Mouse (Mus musculus): ENCODE results near the gene Nisch. TPM values are rescaled to one million over a fixed set of nuclear protein-coding genes. Genes with fewer than 3 reads are reported as not detected.

Nisch gene
- total and polyA plus RNA-seq, 2 experiments from 2014 or later: 274 to 398 TPM

DNA sequence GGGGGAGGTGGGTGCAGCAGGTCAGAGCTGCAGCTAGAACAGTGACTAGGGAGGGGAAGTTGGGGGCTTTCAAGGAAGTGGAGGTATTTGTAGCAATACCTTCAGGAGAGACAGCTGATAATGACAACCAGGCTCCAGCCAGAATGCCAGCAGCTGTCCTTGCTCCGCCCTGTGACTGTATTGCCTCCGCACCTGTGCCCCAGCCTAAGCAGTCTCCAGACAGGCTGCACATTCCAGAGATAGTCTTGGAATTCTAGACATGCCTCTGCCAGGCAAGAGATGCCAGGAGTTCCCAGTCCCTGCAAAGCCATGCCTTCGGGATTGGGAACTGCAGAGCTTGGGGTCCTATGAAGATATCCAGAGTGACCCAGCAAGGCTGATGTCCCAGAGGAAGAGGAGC lies 4.2 kb downstream of the Nisch start:
- Histone ChIP-seq H3K9ac (replicated peaks; ENCODE audit: low read length, poor library complexity, severe bottlenecking) (no peak overlapping the region), H3K27ac (ENCODE audit: low read depth, low read length) (no peak overlapping the region), H3K36me3 (ENCODE audit: insufficient read depth, low read length) (no peaks in the 10 kb centered on the region), H3K4me2 (ENCODE audit: low read depth, low read length, poor library complexity, severe bottlenecking) (no peak overlapping the region), H3K9me3 (ENCODE audit: low read length) (no peaks in the 10 kb centered on the region), H3K27me3 (ENCODE audit: insufficient read depth, low read length) (no peaks in the 10 kb centered on the region), H3K4me3 (ENCODE audit: low read depth, low read length) (no peak overlapping the region), H3K4me1 (ENCODE audit: insufficient read depth, low read length) (no peaks in the 10 kb centered on the region)
- ATAC-seq (ENCODE audit: low FRiP score) (no peak), DNase-seq (ENCODE audit: low spot score) (no peak)
- WGBS: 93% methylated on average over 3 of the region's 3 CpGs
- TF ChIP-seq CTCF (IDR thresholded peaks at IDR 0.05): no peak

DNA sequence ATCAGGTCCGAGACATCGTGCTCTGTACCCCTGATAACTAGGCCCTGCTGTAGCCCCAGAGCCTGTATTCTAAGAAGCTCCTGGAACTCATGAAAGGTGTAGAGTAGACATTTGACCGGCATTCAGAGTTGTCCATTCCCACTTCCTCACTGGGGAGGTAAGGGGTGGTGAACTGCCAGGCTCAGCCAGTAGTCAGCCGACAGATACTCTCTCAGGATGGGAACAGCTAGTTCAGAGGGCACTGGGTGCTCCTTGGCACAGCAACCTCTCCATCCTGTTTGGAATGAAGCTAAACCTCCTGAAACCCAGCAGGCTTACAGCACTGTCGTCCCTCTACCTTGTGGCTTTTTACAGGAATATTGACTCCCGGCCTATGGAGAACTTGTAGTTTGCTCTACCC lies 4.9 kb downstream of the Nisch start:
- H3K4me2 ChIP-seq (ENCODE audit: low read depth, low read length, poor library complexity, severe bottlenecking): no peak overlapping the region
- H3K9me3 ChIP-seq (ENCODE audit: low read length): no peaks in the 10 kb centered on the region
- H3K4me3 ChIP-seq (ENCODE audit: low read depth, low read length): no peak overlapping the region
- ATAC-seq (ENCODE audit: low FRiP score): no peak
- no peaks in the 10 kb centered on the region for H3K36me3 ChIP-seq (ENCODE audit: insufficient read depth, low read length)
- H3K27me3 ChIP-seq (ENCODE audit: insufficient read depth, low read length): no peaks in the 10 kb centered on the region
- TF ChIP-seq CTCF (IDR thresholded peaks at IDR 0.05): no peak
- DNase-seq (ENCODE audit: low spot score): no peak
- no peak overlapping the region for H3K27ac ChIP-seq (ENCODE audit: low read depth, low read length)
- WGBS: 87% methylated on average over 6 of the region's 6 CpGs
- H3K4me1 ChIP-seq (ENCODE audit: insufficient read depth, low read length): no peaks in the 10 kb centered on the region
- H3K9ac ChIP-seq (replicated peaks; ENCODE audit: low read length, poor library complexity, severe bottlenecking): no peak overlapping the region

DNA sequence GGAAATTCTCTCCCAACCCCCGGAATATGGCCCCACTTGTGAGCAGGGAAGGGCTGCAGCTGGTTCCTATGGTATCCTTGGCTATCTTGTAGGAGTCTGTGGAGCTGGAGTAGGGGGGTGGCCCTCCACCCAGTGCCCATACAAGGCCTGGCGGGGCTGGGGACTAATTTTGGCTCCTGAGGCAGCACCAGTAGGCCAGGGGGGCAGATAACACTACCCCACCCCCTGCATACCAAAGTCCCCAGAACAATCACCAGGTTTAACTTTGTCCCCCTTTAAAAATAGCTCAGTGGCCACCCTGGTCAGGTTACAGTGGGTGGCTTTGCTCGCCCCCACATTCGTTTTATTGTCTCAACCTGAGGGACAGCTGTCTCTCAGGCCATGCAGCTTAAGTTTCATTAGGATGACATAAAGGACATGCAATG lies 7.6 kb downstream of the Nisch start:
- H3K4me2 ChIP-seq (ENCODE audit: low read depth, low read length, poor library complexity, severe bottlenecking): no peak overlapping the region
- no peaks in the 10 kb centered on the region for H3K9me3 ChIP-seq (ENCODE audit: low read length)
- peaks cover 9% of the 10 kb centered on the region; the same call in 1 of the 2 replicates for H3K4me1 ChIP-seq (ENCODE audit: insufficient read depth, low read length)
- no peak for TF ChIP-seq CTCF (IDR thresholded peaks at IDR 0.05)
- H3K36me3 ChIP-seq (ENCODE audit: insufficient read depth, low read length): peaks cover 2% of the 10 kb centered on the region
- no peaks in the 10 kb centered on the region for H3K27me3 ChIP-seq (ENCODE audit: insufficient read depth, low read length)
- DNase-seq (ENCODE audit: low spot score): no peak
- WGBS: 80% methylated on average over 4 of the region's 4 CpGs
- ATAC-seq (ENCODE audit: low FRiP score): no peak
- no peak overlapping the region for H3K9ac ChIP-seq (replicated peaks; ENCODE audit: low read length, poor library complexity, severe bottlenecking)
- no peak overlapping the region for H3K4me3 ChIP-seq (ENCODE audit: low read depth, low read length)
- no peak overlapping the region for H3K27ac ChIP-seq (ENCODE audit: low read depth, low read length)

DNA sequence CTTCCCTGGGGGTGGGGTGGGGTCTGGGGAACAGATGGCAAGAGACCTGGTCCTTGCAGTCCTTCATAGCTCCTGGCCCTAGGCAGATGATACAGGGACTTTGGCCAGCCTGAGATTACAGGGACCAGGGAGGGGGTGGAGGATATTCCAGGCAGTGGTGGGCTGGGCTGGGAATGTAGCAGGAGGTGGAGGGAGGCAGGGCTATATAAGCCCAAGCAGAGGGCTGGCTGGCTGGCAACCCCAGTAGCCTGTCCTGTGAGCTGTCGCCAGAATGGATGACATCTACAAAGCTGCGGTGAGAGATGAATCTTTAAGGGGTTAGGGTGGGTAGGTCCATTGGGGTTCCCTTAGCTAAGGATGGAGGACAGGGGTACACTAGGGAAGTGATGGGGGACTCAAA lies 8.7 kb downstream of the Nisch start, which contains the start of gene Tnnc1:
TSS of gene Tnnc1 (plus strand) at position 229 of the 400 bp plus-strand sequence.
- Histone ChIP-seq H3K9ac (replicated peaks; ENCODE audit: low read length, poor library complexity, severe bottlenecking) (peak within 1 kb of the TSS; percentile 92), H3K4me1 (ENCODE audit: insufficient read depth, low read length) (peaks cover 9% of the 10 kb centered on the region; the same call in 1 of the 2 replicates), H3K27ac (ENCODE audit: low read depth, low read length) (peak within 1 kb of the TSS; percentile 92), H3K27me3 (ENCODE audit: insufficient read depth, low read length) (no peaks in the 10 kb centered on the region), H3K4me3 (ENCODE audit: low read depth, low read length) (peak within 1 kb of the TSS; percentile 76; the same call in 1 of the 2 replicates), H3K36me3 (ENCODE audit: insufficient read depth, low read length) (peaks cover 11% of the 10 kb centered on the region), H3K4me2 (ENCODE audit: low read depth, low read length, poor library complexity, severe bottlenecking) (peak within 1 kb of the TSS; percentile 93), H3K9me3 (ENCODE audit: low read length) (no peaks in the 10 kb centered on the region)
- no peak for TF ChIP-seq CTCF (IDR thresholded peaks at IDR 0.05)
- 84% methylated on average over 2 of the region's 2 CpGs for WGBS
- ATAC-seq (ENCODE audit: low FRiP score) (no peak), DNase-seq (ENCODE audit: low spot score) (no peak)

DNA sequence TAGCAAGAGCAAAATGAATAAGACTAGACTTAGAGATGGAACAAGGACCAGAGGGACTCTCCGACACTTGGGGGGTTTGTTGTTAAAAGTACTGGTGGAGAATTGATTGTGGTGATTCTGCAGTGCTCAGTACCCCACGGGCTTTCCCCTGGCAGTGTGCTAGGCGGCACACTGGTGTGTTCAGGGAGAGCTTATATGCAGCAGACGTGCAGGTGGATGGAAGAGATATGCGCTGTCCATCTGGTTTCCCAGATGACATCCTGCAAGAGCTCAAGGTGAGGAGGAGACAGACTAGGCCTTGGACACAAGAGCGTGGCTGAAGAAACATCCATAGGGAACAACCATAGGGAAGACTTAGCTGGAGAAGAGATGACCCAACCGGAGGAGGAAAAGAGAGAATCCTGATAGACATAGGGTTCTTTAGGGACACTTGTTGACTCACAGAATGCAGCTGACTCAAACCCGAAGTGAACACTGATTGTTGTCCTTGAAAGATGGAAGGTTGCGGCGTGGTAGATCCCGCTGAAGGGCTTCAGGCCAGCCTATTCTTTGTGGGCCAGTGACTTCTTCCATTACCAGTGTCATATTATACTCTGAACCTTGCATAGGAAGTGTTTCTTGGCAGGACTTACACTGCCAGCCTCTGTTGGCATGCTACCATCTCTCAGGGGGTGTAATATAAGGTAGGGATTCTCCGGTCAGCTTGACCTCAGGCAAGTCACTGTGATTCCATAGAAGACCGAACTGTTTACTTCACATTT lies 9.5 kb downstream of the Nisch start:
- WGBS: 73% methylated on average over 13 of the region's 13 CpGs
- ATAC-seq (ENCODE audit: low FRiP score) (no peak), DNase-seq (ENCODE audit: low spot score) (peak; percentile 16)
- peak overlapping the region; percentile 76 for H3K4me3 ChIP-seq (ENCODE audit: low read depth, low read length)
- H3K36me3 ChIP-seq (ENCODE audit: insufficient read depth, low read length): peaks cover 18% of the 10 kb centered on the region
- H3K4me1 ChIP-seq (ENCODE audit: insufficient read depth, low read length): peaks cover 9% of the 10 kb centered on the region; the same call in 1 of the 2 replicates
- peak overlapping the region; percentile 92 for H3K9ac ChIP-seq (replicated peaks; ENCODE audit: low read length, poor library complexity, severe bottlenecking)
- no peaks in the 10 kb centered on the region for H3K9me3 ChIP-seq (ENCODE audit: low read length)
- H3K4me2 ChIP-seq (ENCODE audit: low read depth, low read length, poor library complexity, severe bottlenecking): peak overlapping the region; percentile 93
- peak overlapping the region; percentile 92 for H3K27ac ChIP-seq (ENCODE audit: low read depth, low read length)
- no peaks in the 10 kb centered on the region for H3K27me3 ChIP-seq (ENCODE audit: insufficient read depth, low read length)
- no peak for TF ChIP-seq CTCF (IDR thresholded peaks at IDR 0.05)

- ATAC-seq (ENCODE audit: low FRiP score): peak; percentile 78
- Histone ChIP-seq H3K27me3 (ENCODE audit: insufficient read depth, low read length) (no peaks in the 10 kb centered on the region), H3K9ac (replicated peaks; ENCODE audit: low read length, poor library complexity, severe bottlenecking) (peak overlapping the region; percentile 92), H3K4me1 (ENCODE audit: insufficient read depth, low read length) (peaks cover 9% of the 10 kb centered on the region; the same call in 1 of the 2 replicates), H3K4me3 (ENCODE audit: low read depth, low read length) (peak overlapping the region; percentile 76), H3K4me2 (ENCODE audit: low read depth, low read length, poor library complexity, severe bottlenecking) (peak overlapping the region; percentile 93), H3K36me3 (ENCODE audit: insufficient read depth, low read length) (peaks cover 25% of the 10 kb centered on the region), H3K9me3 (ENCODE audit: low read length) (no peaks in the 10 kb centered on the region), H3K27ac (ENCODE audit: low read depth, low read length) (peak overlapping the region; percentile 92)
- under 1% methylated on average over 37 of the region's 48 CpGs for WGBS
- TF ChIP-seq CTCF (IDR thresholded peaks at IDR 0.05): 0 out of 2 replicates have a peak, but pooled peaks have one; percentile 2
- DNase-seq (ENCODE audit: low spot score): peak; percentile 96
These were observed 10.2 kb downstream of the Nisch start for GRCm38 (mm10) chr14:31206472-31206981.
